Mouse (Mus musculus) layer of hippocampus, postnatal 36 days (tissue): ENCODE data around the gene Retreg3. TPM values are rescaled to one million over a fixed set of nuclear protein-coding genes. Genes with fewer than 3 reads are reported as not detected.
A peak's percentile ranks its signal among the peaks of the same experiment; 100 is the strongest.

Experiments
- DNase-seq, 2 experiments: peaks; one replicate each; pipeline ENCODE4 v3.0.0; 2022
- total RNA-seq, 2 experiments: library from RNA; stranded (reverse); gene quantifications; 2 replicates each; pipeline ENCODE4 v1.2.3; 2021

Gene Retreg3
- total RNA-seq, 2 experiments from 2014 or later: 58.7 to 61.1 TPM

- DNase-seq: no peak
These were observed 4.1 kb downstream of the Retreg3 start for GRCm38 (mm10) chr11:101115564-101115963.

- no peak for DNase-seq
These were observed 7.5 kb downstream of the Retreg3 start for GRCm38 (mm10) chr11:101112186-101112585.

GRCm38 (mm10) chr11:101111178-101111577 lies 8.5 kb downstream of the Retreg3 start:
- DNase-seq: no peak

- DNase-seq: no peak
These were observed 9.0 kb downstream of the Retreg3 start for GRCm38 (mm10) chr11:101110708-101111107.

GRCm38 (mm10) chr11:101109351-101109750 lies 10.3 kb downstream of the Retreg3 start:
- no peak for DNase-seq

GRCm38 (mm10) chr11:101103011-101103410 lies 16.7 kb downstream of the Retreg3 start:
- DNase-seq: no peak

- no peak for DNase-seq
These were observed 21.5 kb downstream of the Retreg3 start for GRCm38 (mm10) chr11:101098231-101098630.

GRCm38 (mm10) chr11:101095314-101096024 lies 24.2 kb downstream of the Retreg3 start, which contains the start of gene Psmc3ip:
Psmc3ip (minus strand) TSS chr11:101095436.
- peak; percentile 91 to 94 for DNase-seq

- DNase-seq: no peak
These were observed 24.8 kb downstream of the Retreg3 start for GRCm38 (mm10) chr11:101094930-101095313.

GRCm38 (mm10) chr11:101089931-101090330 lies 29.8 kb downstream of the Retreg3 start:
- DNase-seq: no peak

- DNase-seq: no peak
These were observed 32.0 kb downstream of the Retreg3 start for GRCm38 (mm10) chr11:101087682-101088055.

- DNase-seq: peak; percentile 87 to 91
These were observed 32.7 kb downstream of the Retreg3 start, which contains the start of gene Mlx for GRCm38 (mm10) chr11:101086756-101087681. Mlx (plus strand) TSS chr11:101087277.

- no peak for DNase-seq
These were observed 33.4 kb downstream of the Retreg3 start for GRCm38 (mm10) chr11:101086323-101086674.

GRCm38 (mm10) chr11:101085617-101086322 lies 33.9 kb downstream of the Retreg3 start:
- DNase-seq: no peak

GRCm38 (mm10) chr11:101084811-101085210 lies 34.9 kb downstream of the Retreg3 start:
- DNase-seq: no peak

- no peak for DNase-seq
These were observed 35.4 kb downstream of the Retreg3 start for GRCm38 (mm10) chr11:101084246-101084645.

GRCm38 (mm10) chr11:101083083-101083697 lies 36.5 kb downstream of the Retreg3 start:
- DNase-seq: no peak

- DNase-seq: peak; percentile 88
These were observed 37.2 kb downstream of the Retreg3 start, which contains the start of gene Coasy for GRCm38 (mm10) chr11:101082208-101083082. Coasy (plus strand) TSS chr11:101082565.

GRCm38 (mm10) chr11:101081659-101082058 lies 38.0 kb downstream of the Retreg3 start:
- no peak for DNase-seq

- no peak for DNase-seq
These were observed 39.3 kb downstream of the Retreg3 start for GRCm38 (mm10) chr11:101080421-101080820.

- DNase-seq: no peak
These were observed 39.9 kb downstream of the Retreg3 start for GRCm38 (mm10) chr11:101079746-101080145.
